Mouse (Mus musculus) embryonic facial prominence, embryonic 14.5 days (tissue): Measurements from ENCODE around the gene 1700122O11Rik. TPM values are rescaled to one million over a fixed set of nuclear protein-coding genes. Genes with fewer than 3 reads are reported as not detected.

ENCODE experiments used
- ATAC-seq: fragments of 200-750 bp; cut with Nextera tagmentation; 2 replicates; pipeline ENCODE4 v1.8.0; 2017; ENCODE audit warnings: low read depth, moderate number of reproducible peaks, moderate TSS enrichment
- DNase-seq: peaks from one replicate; pipeline ENCODE4 v3.0.0-alpha.2; 2015; ENCODE audit warnings: low spot score
- H3K27ac ChIP-seq: fragments of 300-500 bp; sonication (generic); replicated peaks from 2 replicates; pipeline ENCODE4 v1.5.1; 2014; ENCODE audit warnings: low read depth, mild to moderate bottlenecking, low read length, moderate library complexity
- H3K27me3 ChIP-seq: fragments of 300-500 bp; sonication (generic); replicated peaks from 2 replicates; pipeline ENCODE4 v1.6.1; 2014; ENCODE audit warnings: low read length; ENCODE audit not compliant: control insufficient read depth, insufficient read depth
- H3K36me3 ChIP-seq: fragments of 300-500 bp; sonication (generic); 2 replicates; pipeline ENCODE4 v1.6.1; 2014; ENCODE audit warnings: low read length, mixed read lengths; ENCODE audit not compliant: control insufficient read depth, insufficient read depth
- H3K4me1 ChIP-seq: fragments of 300-500 bp; sonication (generic); 2 replicates; pipeline ENCODE4 v1.6.1; 2014; ENCODE audit warnings: antibody characterized with exemption, low read length; ENCODE audit not compliant: control insufficient read depth, insufficient read depth
- H3K4me2 ChIP-seq: fragments of 300-500 bp; sonication (generic); 2 replicates; pipeline ENCODE4 v1.6.1; 2014; ENCODE audit warnings: low read depth, mild to moderate bottlenecking, low read length, moderate library complexity, mixed read lengths
- H3K4me3 ChIP-seq: fragments of 300-500 bp; sonication (generic); 2 replicates; pipeline ENCODE4 v1.5.1; 2014; ENCODE audit warnings: low read depth, mild to moderate bottlenecking, low read length
- H3K9ac ChIP-seq: fragments of 300-500 bp; sonication (generic); 2 replicates; pipeline ENCODE4 v1.6.1; 2014; ENCODE audit warnings: low read depth, mild to moderate bottlenecking, low read length, moderate library complexity, mixed read lengths
- H3K9me3 ChIP-seq: fragments of 300-500 bp; sonication (generic); 2 replicates; pipeline ENCODE4 v1.6.1; 2016; ENCODE audit warnings: low read length; ENCODE audit not compliant: control insufficient read depth
- WGBS: fragments of 180-500 bp; shearing (Covaris S2); extraction: QIAGEN DNeasy Blood & Tissue Kit; methylation state at CpG from one replicate; pipeline ENCODE4 v1.1.7; 2014; 5-methylcytosine and 5-hydroxymethylcytosine counted together
- polyA plus RNA-seq: library from polyadenylated mRNA; unstranded; fragments of >200 nt; fragmentation: Nextera tagmentation; extraction: Ambion mirVana; gene quantifications from 2 replicates; pipeline ENCODE4 v1.2.1, GENCODE M21; 2014

The 1700122O11Rik gene
- polyA plus RNA-seq: not detected in 2 replicates

GRCm38 (mm10) chr17:48038193-48038592 is at the start of gene 1700122O11Rik:
Gene 1700122O11Rik (minus strand): TSS chr17:48038293.
- DNase-seq (no peak), ATAC-seq (no peak)
- Histone ChIP-seq H3K4me2 (peak within 1 kb of the TSS; percentile 36), H3K4me1 (peaks cover 19% of the 10 kb centered on the region), H3K27me3 (peaks cover 9% of the 10 kb centered on the region; the same call in 1 of the 2 replicates), H3K9ac (no peak within 1 kb of the TSS), H3K9me3 (no peaks in the 10 kb centered on the region), H3K36me3 (no peaks in the 10 kb centered on the region), H3K4me3 (no peak within 1 kb of the TSS), H3K27ac (no peak within 1 kb of the TSS)
- 97% methylated on average over 2 of the region's 2 CpGs for WGBS

- no peak overlapping the region for H3K4me3 ChIP-seq
- WGBS: 42% methylated on average over 3 of the region's 3 CpGs
- H3K4me1 ChIP-seq: no peaks in the 10 kb centered on the region
- no peaks in the 10 kb centered on the region for H3K27me3 ChIP-seq
- H3K9ac ChIP-seq: no peak overlapping the region
- no peak overlapping the region for H3K27ac ChIP-seq
- H3K9me3 ChIP-seq: no peaks in the 10 kb centered on the region
- no peaks in the 10 kb centered on the region for H3K36me3 ChIP-seq
- no peak overlapping the region for H3K4me2 ChIP-seq
- ATAC-seq: no peak
- DNase-seq: no peak
These were observed 42.5 kb upstream of the 1700122O11Rik start for GRCm38 (mm10) chr17:48080626-48081025.

DNA sequence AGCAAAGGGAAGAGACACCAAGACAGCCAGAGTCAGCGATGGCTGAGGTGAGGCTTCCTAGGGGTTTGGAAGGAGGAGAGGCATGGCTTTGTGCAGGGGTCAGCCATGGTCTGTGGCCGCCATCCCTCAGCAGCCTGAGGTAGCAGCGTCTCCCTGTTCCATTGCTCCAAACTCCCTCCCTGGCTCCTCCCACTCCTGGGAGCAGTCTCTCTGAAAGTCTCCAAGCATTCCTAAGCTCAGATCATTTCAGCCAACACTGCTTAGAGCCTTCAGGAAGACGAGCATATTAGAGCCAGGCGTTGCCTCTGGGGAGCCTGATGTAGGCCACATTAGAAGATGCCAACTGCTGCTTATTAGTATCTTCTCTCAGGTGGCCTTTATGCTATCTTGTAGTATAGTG is 29.6 kb upstream of the 1700122O11Rik start:
- DNase-seq (peak; percentile 65), ATAC-seq (no peak)
- H3K27me3 ChIP-seq: no peaks in the 10 kb centered on the region
- no peak overlapping the region for H3K4me3 ChIP-seq
- H3K27ac ChIP-seq: no peak overlapping the region
- no peak overlapping the region for H3K4me2 ChIP-seq
- 20% methylated on average over 5 of the region's 5 CpGs for WGBS
- 0 out of 2 replicates have a peak, but pooled peaks cover 3% of the 10 kb centered on the region for H3K9me3 ChIP-seq
- H3K36me3 ChIP-seq: no peaks in the 10 kb centered on the region
- no peak overlapping the region for H3K9ac ChIP-seq
- H3K4me1 ChIP-seq: peaks cover 32% of the 10 kb centered on the region

DNA sequence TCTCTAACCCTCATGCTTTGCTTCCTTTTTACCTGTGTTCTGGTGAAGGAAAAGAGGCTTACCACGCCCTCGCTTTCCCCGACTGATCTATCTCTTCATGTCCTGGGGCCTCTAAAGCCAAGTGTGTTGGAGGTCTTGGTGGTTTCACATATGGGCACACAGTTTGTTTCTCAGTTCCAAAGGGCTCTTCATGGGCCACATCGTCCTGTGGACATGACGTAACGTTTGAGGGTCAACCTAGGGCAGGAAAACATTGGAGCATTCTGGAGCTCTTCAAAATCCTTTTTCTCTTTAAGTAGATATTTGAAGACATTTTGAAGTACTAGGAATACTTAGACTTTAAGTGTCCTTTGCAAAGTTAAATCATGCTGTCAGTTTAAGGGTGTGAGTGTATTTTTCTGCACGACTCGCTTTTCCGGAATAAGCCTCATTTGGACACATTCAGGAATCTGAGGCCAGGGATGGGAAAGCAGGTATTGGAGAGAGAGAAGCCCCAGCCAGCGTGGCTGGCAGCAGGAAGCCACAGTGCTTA is 29.1 kb upstream of the 1700122O11Rik start:
- H3K9ac ChIP-seq: no peak overlapping the region
- H3K27ac ChIP-seq: no peak overlapping the region
- DNase-seq (no peak), ATAC-seq (no peak)
- H3K9me3 ChIP-seq: 0 out of 2 replicates have a peak, but pooled peaks cover 3% of the 10 kb centered on the region
- H3K36me3 ChIP-seq: no peaks in the 10 kb centered on the region
- H3K27me3 ChIP-seq: no peaks in the 10 kb centered on the region
- 61% methylated on average over 10 of the region's 10 CpGs for WGBS
- H3K4me3 ChIP-seq: no peak overlapping the region
- H3K4me1 ChIP-seq: peaks cover 32% of the 10 kb centered on the region
- H3K4me2 ChIP-seq: no peak overlapping the region

GRCm38 (mm10) chr17:48065081-48065501 is 27.0 kb upstream of the 1700122O11Rik start:
- Histone ChIP-seq H3K4me1 (peaks cover 32% of the 10 kb centered on the region), H3K4me2 (peak overlapping the region; percentile 28), H3K9ac (peak overlapping the region; percentile 11; the same call in 1 of the 2 replicates), H3K27ac (peak overlapping the region; percentile 81), H3K9me3 (no peaks in the 10 kb centered on the region), H3K27me3 (no peaks in the 10 kb centered on the region), H3K36me3 (no peaks in the 10 kb centered on the region), H3K4me3 (no peak overlapping the region)
- peak; percentile 58 for DNase-seq
- 23% methylated on average over 5 of the region's 5 CpGs for WGBS
- peak; percentile 42; the same call in 1 of the 2 replicates for ATAC-seq

- H3K27ac ChIP-seq: peak overlapping the region; percentile 86
- 17% methylated on average over 9 of the region's 10 CpGs for WGBS
- H3K9me3 ChIP-seq: no peaks in the 10 kb centered on the region
- H3K4me3 ChIP-seq: no peak overlapping the region
- no peaks in the 10 kb centered on the region for H3K36me3 ChIP-seq
- H3K4me2 ChIP-seq: peak overlapping the region; percentile 28; the same call in 1 of the 2 replicates
- no peaks in the 10 kb centered on the region for H3K27me3 ChIP-seq
- peaks cover 32% of the 10 kb centered on the region for H3K4me1 ChIP-seq
- DNase-seq: peak; percentile 84
- H3K9ac ChIP-seq: no peak overlapping the region
- ATAC-seq: peak; percentile 74
These were observed 26.2 kb upstream of the 1700122O11Rik start for GRCm38 (mm10) chr17:48064196-48064843.

DNA sequence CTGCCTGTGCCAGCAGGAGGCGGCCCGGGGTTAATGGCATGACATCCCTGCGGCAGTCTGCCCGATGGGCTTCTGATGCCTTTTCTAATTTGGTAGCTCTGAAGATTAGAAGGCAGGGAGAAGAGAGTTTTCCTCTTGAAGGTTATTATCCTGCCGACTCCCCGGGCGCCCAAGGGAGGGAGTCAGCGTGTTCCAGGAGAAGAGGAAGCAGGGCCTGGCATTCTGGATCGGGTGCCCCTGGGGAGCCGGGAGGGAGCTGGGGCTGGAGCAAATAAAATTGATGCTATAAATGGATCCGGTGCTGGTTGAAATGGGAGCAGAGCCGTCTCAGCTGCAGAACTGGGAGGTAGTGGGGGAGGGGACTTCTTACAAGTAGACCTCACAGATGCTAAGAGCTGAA is 19.3 kb upstream of the 1700122O11Rik start:
- Histone ChIP-seq H3K36me3 (no peaks in the 10 kb centered on the region), H3K9me3 (no peaks in the 10 kb centered on the region), H3K4me3 (no peak overlapping the region), H3K9ac (no peak overlapping the region), H3K27ac (no peak overlapping the region), H3K4me2 (peak overlapping the region; percentile 34; the same call in 1 of the 2 replicates), H3K4me1 (peaks cover 11% of the 10 kb centered on the region), H3K27me3 (no peaks in the 10 kb centered on the region)
- ATAC-seq (no peak), DNase-seq (no peak)
- WGBS: 3% methylated on average over 12 of the region's 12 CpGs

DNA sequence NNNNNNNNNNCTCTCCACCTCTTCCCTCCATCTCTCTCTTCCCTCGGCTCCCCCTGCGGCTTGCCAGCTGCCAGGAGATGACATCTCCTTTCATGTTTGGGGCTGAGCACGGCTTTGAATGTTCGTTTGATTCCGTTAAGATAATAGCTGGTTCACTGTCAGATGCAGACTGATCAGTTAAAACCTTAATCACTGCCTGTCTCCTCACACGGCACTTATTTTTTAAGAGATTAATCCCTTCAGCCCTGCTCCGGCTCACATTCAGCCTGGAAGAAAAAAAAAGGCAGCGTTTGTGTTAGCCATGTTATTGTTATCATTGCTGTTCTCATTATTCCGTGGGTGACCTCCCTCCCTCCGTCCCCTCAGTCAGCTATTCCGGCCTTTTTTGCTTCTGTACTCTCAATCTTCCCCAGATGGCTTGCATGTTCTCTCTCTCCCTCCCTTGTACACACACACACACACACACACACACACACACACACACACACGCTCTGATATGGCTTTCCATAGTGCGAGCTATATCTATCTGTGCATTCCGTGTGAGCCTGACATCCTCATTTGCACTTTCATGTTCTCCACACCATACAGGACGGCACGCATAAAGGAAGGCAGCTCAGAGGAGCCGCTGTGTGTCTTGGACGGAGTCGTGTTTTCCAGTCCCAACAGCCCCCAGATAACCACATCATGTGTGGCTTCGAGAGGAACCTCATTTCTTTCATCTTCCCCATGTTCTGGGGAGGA is 17.2 kb upstream of the 1700122O11Rik start:
- H3K27me3 ChIP-seq: no peaks in the 10 kb centered on the region
- no peak overlapping the region for H3K27ac ChIP-seq
- no peaks in the 10 kb centered on the region for H3K9me3 ChIP-seq
- DNase-seq: peak; percentile 43
- no peak overlapping the region for H3K4me2 ChIP-seq
- H3K36me3 ChIP-seq: no peaks in the 10 kb centered on the region
- ATAC-seq: 0 out of 2 replicates have a peak, but pooled peaks have one; percentile 37
- H3K9ac ChIP-seq: no peak overlapping the region
- 33% methylated on average over 20 of the region's 20 CpGs for WGBS
- no peak overlapping the region for H3K4me3 ChIP-seq
- peaks cover 11% of the 10 kb centered on the region for H3K4me1 ChIP-seq
